Mouse (Mus musculus) bone marrow macrophage, adult 2 months (primary cell): ENCODE results near the gene Synj2bp. TPM values are rescaled to one million over a fixed set of nuclear protein-coding genes. Genes with fewer than 3 reads are reported as not detected.
"Not testable (repeated sequence)": the region's sequence is repeated elsewhere in the genome, so short reads cannot be mapped to it uniquely, and the experiment has no call there.

Experiments used
- H3K27ac ChIP-seq: 2 replicates; pipeline ENCODE4 v1.5.1; 2012; ENCODE audit warnings: low read depth, low read length; ENCODE audit not compliant: insufficient read depth
- H3K4me1 ChIP-seq: 2 replicates; pipeline ENCODE4 v1.6.1; 2012; ENCODE audit warnings: low read length; ENCODE audit not compliant: control insufficient read depth, insufficient read depth
- H3K4me3 ChIP-seq: 2 replicates; pipeline ENCODE4 v1.5.1; 2012; ENCODE audit warnings: mild to moderate bottlenecking, low read length, moderate library complexity; ENCODE audit not compliant: insufficient read depth
- CTCF ChIP-seq: IDR thresholded peaks from 2 replicates; pipeline ENCODE4 v1.5.1; 2012; ENCODE audit warnings: low read depth, mild to moderate bottlenecking, low read length, moderate library complexity
- POLR2A ChIP-seq: IDR thresholded peaks from 2 replicates; pipeline ENCODE4 v1.6.1; 2012; ENCODE audit warnings: mild to moderate bottlenecking, low read depth, low read length, borderline replicate concordance
- polyA plus RNA-seq: library from polyadenylated mRNA; stranded (reverse); fragments of >200 nt; gene quantifications from 2 replicates; pipeline ENCODE4 v1.2.4, GENCODE M21; 2012; ENCODE audit not compliant: missing spikeins, insufficient read depth, insufficient read length

The Synj2bp gene
- 34.1 and 39.7 TPM in 2 replicates for polyA plus RNA-seq

DNA sequence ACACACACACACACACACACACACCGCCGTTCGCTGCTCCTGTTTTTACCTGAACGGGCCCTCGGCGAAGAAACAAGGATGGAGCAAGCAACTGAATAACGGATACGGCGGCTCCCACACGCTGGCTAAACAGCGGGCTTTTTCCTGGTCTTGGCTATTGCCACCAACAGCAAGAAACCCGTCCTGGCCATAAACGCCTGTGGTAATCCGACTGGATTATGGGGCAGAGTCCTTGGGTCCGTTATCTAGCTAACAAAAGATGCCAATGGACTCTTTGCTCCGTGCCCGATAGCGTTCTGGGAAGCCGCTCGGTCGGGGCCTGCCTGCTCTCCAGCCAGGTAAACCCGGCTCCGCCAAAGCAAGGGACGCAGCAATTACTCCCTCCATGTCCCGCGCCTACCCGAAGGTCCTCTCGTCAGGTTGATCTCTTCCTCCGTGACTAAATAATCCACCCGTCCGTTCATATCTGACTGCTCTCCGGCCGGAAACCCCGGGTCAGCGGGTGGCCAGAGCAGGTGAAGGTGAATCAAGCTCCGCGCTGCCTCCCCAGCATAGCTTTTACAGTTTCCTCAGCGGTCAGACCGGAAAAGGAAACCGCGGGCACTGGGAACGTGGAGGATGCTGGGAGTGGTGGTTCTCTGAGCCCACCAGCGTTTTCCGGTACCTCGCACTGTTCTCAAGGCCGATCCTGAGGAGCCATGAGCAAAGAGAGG lies at the start of gene Synj2bp, which contains the start of gene Gm20498:
TSS of gene Synj2bp (minus strand) at position 596 of the 713 bp plus-strand sequence.
TSS of gene Gm20498 (minus strand) at position 590 of the 713 bp plus-strand sequence.
- peaks cover 6% of the 10 kb centered on the region for H3K4me1 ChIP-seq
- H3K4me3 ChIP-seq = peak within 1 kb of the TSS; percentile 90
- TF ChIP-seq POLR2A = no peak
- no peak for TF ChIP-seq CTCF
- H3K27ac ChIP-seq = no peak within 1 kb of the TSS

DNA sequence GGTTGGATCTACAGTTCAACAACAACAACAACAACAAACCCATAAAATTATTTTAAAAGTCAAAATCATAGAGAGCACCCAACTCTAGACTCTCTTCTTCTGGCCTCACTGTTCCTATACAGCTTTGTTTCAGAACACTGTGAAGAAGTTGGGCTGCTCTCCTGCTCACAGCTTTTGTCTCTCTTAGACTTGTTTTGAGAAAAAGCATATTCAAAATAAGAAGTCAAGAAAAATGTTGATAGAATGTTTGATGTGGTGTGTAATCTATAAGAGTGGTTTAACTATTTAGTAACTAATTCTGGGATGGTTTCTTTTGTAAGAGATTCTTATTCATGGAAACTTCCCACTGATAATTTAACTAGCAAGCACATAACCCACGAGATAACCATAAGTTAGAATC lies 35.7 kb upstream of the Synj2bp start, which contains the start of gene Adam21:
TSS of gene Adam21 (minus strand) at position 101 of the 400 bp plus-strand sequence.
- TF ChIP-seq CTCF (no peak), POLR2A (no peak)
- Histone ChIP-seq H3K4me3 (no peak within 1 kb of the TSS), H3K27ac (no peak within 1 kb of the TSS), H3K4me1 (no peaks in the 10 kb centered on the region)

DNA sequence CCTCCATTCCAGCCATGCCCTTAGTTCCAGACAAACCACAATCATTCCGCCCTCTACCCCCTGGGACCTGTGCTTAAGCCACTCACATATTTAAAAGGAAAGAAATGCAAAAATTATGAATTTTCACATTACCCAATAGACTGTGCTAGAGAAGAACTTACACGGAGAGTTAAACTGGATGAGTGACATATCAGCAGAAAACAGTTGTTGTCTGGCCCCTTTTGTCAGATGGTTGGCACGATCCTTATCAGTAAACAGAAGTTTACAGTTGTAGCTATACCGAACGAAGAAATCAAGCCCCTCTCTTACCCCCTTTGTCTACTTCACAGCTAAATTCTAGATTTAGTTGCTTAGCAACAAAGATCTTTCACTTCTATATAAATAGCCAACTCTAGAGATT lies 35.2 kb upstream of the Synj2bp start:
- Histone ChIP-seq H3K27ac (no peak overlapping the region), H3K4me1 (no peaks in the 10 kb centered on the region), H3K4me3 (no peak overlapping the region)
- no peak for TF ChIP-seq CTCF
- no peak for TF ChIP-seq POLR2A

DNA sequence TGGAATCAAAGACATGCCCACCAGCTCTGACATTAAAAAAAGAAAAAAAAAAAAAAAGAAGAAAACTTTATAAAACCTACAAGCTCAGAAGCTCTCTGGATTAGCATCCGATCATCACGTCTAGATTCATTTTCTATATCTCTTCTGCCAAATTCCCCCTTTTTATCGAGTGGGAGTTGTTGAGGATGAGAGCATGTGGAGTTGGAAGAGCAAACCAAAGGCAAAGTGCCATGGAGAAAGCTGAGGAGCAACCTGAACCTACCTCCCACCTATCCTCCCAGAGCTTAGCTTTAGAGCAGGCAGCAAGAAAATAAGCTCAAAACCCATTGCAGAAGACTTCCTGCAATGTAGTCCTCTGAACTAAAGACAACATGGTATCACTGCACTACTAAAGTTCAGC lies 31.5 kb upstream of the Synj2bp start:
- Histone ChIP-seq H3K27ac (no peak overlapping the region), H3K4me1 (no peaks in the 10 kb centered on the region), H3K4me3 (no peak overlapping the region)
- TF ChIP-seq POLR2A = no peak
- no peak for TF ChIP-seq CTCF

DNA sequence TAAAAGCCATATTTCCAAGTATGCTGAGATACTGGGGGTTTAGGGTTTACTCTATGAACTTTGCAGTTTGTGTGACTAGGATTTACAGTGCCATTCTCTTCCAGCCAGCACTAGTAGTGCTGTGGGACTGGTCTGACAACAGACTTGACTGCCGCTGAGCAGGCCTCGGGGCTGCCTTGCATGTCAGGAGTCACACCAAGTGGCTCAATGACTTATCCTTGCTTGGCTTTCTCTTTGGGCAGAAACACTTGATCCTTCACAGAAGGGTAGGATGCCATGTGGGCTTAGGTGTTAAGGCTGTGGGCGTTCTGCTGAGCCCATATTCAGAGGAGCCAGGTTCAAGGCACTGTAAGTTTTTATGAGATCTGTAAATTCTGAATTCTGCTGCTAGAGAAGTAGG lies 16.6 kb upstream of the Synj2bp start:
- H3K4me1 ChIP-seq = peaks cover 5% of the 10 kb centered on the region
- TF ChIP-seq POLR2A (no peak), CTCF (no peak)
- no peak overlapping the region for H3K4me3 ChIP-seq
- no peak overlapping the region for H3K27ac ChIP-seq

DNA sequence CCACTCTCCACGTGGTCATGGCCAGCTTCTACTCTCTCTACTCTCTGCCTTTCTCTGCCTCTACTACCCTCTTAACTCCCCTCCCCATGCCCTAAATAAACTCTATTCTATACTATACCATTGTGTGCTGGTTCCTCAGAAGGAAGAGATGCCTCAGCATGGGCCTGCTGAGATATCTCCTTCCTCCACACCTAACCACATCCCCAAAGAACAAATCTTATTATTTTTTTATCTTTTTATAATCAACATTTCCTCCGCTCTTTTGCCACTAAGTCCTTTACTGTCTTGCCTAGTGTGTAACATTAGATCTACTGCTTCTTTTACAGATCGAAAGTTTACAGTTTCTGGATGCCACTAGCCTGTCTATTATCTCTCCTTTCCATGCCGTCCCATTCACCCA lies 14.5 kb upstream of the Synj2bp start:
- no peak overlapping the region for H3K4me3 ChIP-seq
- TF ChIP-seq POLR2A (no peak), CTCF (no peak)
- H3K27ac ChIP-seq = no peak overlapping the region
- peaks cover 7% of the 10 kb centered on the region for H3K4me1 ChIP-seq

DNA sequence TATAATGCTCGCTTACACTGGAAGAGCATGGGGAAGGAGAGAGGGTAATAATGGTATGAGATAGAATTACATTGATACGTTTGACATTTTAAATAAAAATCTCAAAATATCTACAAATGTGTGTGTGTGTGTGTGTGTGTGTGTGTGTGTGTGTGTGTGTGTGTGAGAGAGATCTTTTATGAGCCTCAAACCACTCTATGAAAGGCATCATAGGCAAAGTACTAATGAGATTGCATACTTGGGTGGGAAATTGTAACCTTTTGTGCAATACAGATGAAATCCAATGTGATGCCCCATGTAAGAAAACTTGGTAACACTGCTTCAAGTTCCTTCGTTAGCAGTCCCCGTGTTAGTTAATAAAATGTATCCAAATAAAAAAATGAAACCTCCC lies 313 bp upstream of the Synj2bp start:
- Histone ChIP-seq H3K27ac (no peak overlapping the region), H3K4me1 (peaks cover 6% of the 10 kb centered on the region), H3K4me3 (peak overlapping the region; percentile 90)
- TF ChIP-seq CTCF = no peak
- TF ChIP-seq POLR2A = no peak

DNA sequence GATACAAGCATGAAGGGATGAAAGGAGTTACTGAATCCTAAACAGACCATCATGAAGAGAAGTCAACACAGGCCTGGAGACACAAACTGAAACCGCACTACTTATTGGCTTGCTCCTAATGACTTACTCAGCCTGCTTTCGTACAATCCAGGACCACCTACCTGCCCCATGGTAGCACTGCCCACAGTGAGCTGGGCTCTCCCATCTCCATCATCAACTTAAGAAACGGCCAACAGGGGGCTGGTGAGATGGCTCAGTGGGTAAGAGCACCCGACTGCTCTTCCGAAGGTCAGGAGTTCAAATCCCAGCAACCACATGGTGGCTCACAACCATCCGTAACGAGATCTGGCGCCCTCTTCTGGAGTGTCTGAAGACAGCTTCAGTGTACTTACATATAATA lies 2.1 kb downstream of the Synj2bp start:
- H3K27ac ChIP-seq, H3K4me3 ChIP-seq, H3K4me1 ChIP-seq: not testable (repeated sequence)

DNA sequence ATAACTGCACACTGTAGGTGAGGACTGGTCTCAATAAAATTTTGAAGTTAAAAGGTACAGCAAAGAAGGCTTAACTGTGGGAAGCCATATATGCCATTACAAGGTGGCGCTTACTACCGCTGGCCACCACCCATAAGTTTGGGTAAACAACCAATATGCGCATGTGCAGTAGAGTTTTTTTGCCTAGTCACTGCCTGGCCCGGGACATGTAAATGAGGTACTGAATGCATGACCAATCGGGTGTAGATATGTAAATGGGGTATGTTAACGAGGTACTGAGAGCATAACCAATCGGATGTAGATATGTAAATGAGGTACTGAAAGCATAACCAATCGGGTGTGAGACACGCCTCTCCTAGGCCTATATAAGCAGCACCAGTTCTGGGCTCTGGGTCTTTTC lies 35.8 kb downstream of the Synj2bp start:
- not testable (repeated sequence) for H3K4me1 ChIP-seq, H3K4me3 ChIP-seq, H3K27ac ChIP-seq

DNA sequence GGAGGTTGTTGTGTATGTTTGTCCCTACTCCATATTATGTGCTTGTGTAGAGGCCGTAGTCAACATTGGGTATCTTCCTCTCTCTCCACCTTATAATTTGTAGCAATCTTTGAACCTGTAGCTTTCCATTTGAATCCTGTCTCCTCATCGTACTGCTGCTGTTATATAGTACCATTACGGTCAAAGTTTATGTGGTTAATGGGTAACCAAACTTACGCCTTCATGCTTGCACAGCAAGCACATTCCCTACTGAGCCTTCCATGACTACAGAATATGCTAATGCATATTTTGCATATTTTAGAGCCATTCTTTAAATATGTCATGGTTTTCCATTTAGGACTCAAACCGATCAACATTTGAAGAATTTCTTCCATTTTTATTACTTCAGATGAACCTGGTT lies 42.2 kb downstream of the Synj2bp start:
- no peak overlapping the region for H3K4me3 ChIP-seq
- H3K27ac ChIP-seq = no peak overlapping the region
- 0 out of 2 replicates have a peak, but pooled peaks cover 2% of the 10 kb centered on the region for H3K4me1 ChIP-seq
- no peak for TF ChIP-seq CTCF
- no peak for TF ChIP-seq POLR2A
